Mouse (Mus musculus): ENCODE measurements around the gene Dvl1. TPM values are rescaled to one million over a fixed set of nuclear protein-coding genes. Genes with fewer than 3 reads are reported as not detected.

Gene Dvl1
- polyA plus RNA-seq, 1 experiment, result 29.5 TPM

DNA sequence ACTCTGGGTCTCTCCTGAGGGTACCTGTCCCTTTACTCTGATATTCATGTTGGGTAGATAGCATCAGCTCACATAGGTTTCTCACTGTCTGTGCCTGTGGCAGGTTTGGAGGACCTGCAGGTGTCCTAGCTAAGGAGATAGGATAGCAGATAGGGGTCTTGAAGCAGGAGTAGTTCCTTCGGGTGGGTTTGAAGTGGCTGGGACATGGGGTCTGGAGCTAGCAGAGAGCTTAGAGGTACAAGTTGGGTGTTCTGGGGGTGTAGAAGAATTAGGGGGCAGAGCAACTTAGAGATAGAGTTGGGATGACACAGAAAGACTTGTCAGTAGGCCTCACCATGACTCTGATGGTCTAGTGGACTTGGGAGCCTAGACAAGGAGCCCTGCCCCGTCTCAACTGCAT lies 2.2 kb downstream of the Dvl1 start:
- Histone ChIP-seq H3K4me3 (replicated peaks) (peak overlapping the region; percentile 38), H3K27me3 (replicated peaks) (no peaks in the 10 kb centered on the region), H3K36me3 (replicated peaks; ENCODE audit: low read length) (peaks cover 20% of the 10 kb centered on the region), H3K9me3 (no peaks in the 10 kb centered on the region), H3K4me1 (peaks cover 69% of the 10 kb centered on the region)
- TF ChIP-seq GATA1 (IDR thresholded peaks at IDR 0.05; ENCODE audit: borderline replicate concordance, low read length), result no peak
- no peak for TF ChIP-seq FLI1 (IDR thresholded peaks at IDR 0.05; ENCODE audit: low read length)

DNA sequence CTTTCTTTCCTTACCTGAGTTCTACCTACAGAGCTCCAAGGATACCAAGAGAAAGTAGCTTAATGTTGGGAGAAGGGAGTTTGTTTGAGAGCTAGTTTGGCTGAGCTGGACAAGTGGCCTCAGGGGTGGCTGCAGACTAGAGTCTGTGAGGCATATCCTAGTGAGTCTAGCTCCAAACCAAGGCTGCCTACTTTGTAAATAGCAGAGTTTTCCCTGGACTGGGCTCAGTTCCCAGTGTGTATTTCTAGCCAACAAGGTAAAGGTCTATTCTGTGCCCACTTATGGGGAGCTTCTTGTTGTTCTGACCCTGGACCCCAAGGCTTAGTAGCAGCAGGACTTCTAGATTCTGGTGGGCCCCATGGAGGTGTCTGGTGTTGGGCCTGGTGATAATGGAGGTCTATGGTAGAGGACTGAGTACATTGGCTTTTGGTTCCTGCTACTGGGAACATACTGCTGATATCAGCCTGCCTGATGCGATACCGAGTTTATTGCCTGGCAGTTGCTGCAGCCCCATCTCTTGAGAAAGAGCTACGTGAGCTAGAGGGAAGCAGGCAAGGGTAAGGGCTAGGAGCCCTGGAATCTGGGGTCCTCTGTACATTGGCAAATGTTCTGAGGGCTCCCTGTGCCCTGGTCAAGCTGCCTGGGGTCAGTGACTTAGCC lies 2.7 kb downstream of the Dvl1 start:
- Histone ChIP-seq H3K4me3 (replicated peaks) (peak overlapping the region; percentile 38), H3K9me3 (no peaks in the 10 kb centered on the region), H3K4me1 (peaks cover 69% of the 10 kb centered on the region), H3K36me3 (replicated peaks; ENCODE audit: low read length) (peaks cover 25% of the 10 kb centered on the region), H3K27me3 (replicated peaks) (no peaks in the 10 kb centered on the region)
- TF ChIP-seq GATA1 (IDR thresholded peaks at IDR 0.05; ENCODE audit: borderline replicate concordance, low read length), result no peak
- no peak for TF ChIP-seq FLI1 (IDR thresholded peaks at IDR 0.05; ENCODE audit: low read length)

DNA sequence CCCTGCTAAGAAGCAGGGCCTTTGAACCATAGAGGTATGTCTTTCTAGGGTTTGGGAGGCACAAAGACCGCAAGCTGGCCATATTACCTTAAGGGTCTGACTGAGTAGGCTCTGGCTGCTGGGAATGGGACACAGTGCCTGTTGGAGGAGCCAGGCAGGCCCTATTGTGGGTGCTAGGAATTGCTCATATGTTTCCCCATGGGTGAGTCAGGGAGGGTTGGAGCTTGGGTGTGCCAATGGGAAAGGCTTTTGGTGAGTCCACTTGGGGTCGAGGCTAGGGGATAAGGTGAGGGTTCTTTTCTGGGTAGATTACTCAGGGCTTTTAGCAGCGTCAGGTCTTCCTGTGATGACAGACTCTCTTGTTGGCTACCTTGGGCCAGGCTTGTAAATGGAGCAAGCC lies 4.2 kb downstream of the Dvl1 start:
- TF ChIP-seq FLI1 (IDR thresholded peaks at IDR 0.05; ENCODE audit: low read length) (no peak), GATA1 (IDR thresholded peaks at IDR 0.05; ENCODE audit: borderline replicate concordance, low read length) (no peak)
- Histone ChIP-seq H3K9me3 (no peaks in the 10 kb centered on the region), H3K4me1 (peaks cover 74% of the 10 kb centered on the region), H3K27me3 (replicated peaks) (no peaks in the 10 kb centered on the region), H3K4me3 (replicated peaks) (no peak overlapping the region), H3K36me3 (replicated peaks; ENCODE audit: low read length) (peaks cover 40% of the 10 kb centered on the region)

DNA sequence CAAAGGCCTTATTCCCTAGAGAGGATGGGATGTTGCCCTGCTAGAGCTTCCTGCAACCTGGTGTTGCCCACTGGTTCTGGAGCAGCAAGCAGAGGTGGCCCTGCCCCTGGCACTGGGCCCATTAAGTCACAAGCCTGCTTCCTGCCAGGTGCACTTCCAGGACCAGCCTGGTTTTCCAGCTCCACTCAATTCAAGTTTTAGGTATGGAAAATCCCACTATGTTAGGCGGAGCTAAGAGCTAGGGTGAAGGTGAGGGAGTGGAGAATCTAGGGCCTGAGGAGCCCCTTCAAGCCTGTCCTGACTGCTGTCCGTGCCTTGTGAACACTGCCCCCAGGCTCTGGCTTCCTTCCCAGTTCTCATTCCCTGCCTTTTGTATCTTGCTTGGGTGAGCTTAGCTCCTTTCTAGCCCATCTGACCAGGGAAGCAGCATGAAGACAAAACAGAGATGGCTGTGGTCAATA lies 4.8 kb downstream of the Dvl1 start:
- Histone ChIP-seq H3K4me1 (peaks cover 72% of the 10 kb centered on the region), H3K36me3 (replicated peaks; ENCODE audit: low read length) (peaks cover 46% of the 10 kb centered on the region)
- TF ChIP-seq GATA1 (IDR thresholded peaks at IDR 0.05; ENCODE audit: borderline replicate concordance, low read length) (no peak), FLI1 (IDR thresholded peaks at IDR 0.05; ENCODE audit: low read length) (no peak)

DNA sequence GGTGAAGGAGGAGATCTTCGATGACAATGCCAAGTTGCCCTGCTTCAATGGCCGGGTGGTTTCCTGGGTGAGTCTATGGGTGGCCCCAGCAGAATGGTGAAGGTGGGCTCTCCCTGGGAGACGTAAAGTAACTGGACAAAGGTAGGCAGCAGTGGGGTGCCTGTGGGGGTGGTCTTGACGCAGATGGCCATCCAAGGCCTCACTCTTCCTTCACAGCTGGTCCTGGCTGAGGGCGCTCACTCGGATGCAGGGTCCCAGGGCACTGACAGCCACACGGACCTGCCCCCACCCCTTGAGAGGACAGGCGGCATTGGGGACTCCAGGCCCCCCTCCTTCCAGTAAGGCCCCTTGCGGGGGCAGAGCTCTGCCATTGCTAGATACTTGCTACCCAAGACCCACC lies 6.2 kb downstream of the Dvl1 start:
- H3K4me1 ChIP-seq, result peaks cover 63% of the 10 kb centered on the region
- no peaks in the 10 kb centered on the region for H3K9me3 ChIP-seq
- no peaks in the 10 kb centered on the region for H3K27me3 ChIP-seq (replicated peaks)
- peaks cover 60% of the 10 kb centered on the region for H3K36me3 ChIP-seq (replicated peaks; ENCODE audit: low read length)
- TF ChIP-seq FLI1 (IDR thresholded peaks at IDR 0.05; ENCODE audit: low read length) (no peak), GATA1 (IDR thresholded peaks at IDR 0.05; ENCODE audit: borderline replicate concordance, low read length) (no peak)
- no peak overlapping the region for H3K4me3 ChIP-seq (replicated peaks)

More for the DNA sequence above, 4.8 kb downstream of the Dvl1 start:
- Histone ChIP-seq H3K4me3 (replicated peaks) (no peak overlapping the region), H3K27me3 (replicated peaks) (no peaks in the 10 kb centered on the region), H3K9me3 (no peaks in the 10 kb centered on the region)

DNA sequence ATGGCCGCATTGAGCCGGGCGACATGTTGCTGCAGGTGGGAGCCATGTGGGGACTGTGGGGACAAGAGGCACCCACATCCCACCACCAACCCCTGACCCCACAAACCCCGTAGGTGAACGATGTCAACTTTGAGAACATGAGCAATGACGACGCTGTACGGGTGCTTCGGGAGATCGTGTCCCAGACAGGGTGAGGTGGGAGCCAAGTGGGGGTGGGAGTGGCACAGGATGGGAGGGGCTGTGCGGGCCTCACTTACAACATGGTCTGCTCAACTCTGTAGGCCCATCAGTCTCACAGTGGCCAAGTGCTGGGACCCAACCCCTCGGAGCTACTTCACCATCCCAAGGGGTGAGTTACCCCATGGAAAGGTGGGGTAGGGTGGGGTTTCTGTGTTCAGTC lies 7.8 kb downstream of the Dvl1 start:
- Histone ChIP-seq H3K4me3 (replicated peaks) (no peak overlapping the region), H3K4me1 (peaks cover 47% of the 10 kb centered on the region), H3K36me3 (replicated peaks; ENCODE audit: low read length) (peaks cover 76% of the 10 kb centered on the region), H3K27me3 (replicated peaks) (no peaks in the 10 kb centered on the region), H3K9me3 (no peaks in the 10 kb centered on the region)
- TF ChIP-seq GATA1 (IDR thresholded peaks at IDR 0.05; ENCODE audit: borderline replicate concordance, low read length) (no peak), FLI1 (IDR thresholded peaks at IDR 0.05; ENCODE audit: low read length) (no peak)

DNA sequence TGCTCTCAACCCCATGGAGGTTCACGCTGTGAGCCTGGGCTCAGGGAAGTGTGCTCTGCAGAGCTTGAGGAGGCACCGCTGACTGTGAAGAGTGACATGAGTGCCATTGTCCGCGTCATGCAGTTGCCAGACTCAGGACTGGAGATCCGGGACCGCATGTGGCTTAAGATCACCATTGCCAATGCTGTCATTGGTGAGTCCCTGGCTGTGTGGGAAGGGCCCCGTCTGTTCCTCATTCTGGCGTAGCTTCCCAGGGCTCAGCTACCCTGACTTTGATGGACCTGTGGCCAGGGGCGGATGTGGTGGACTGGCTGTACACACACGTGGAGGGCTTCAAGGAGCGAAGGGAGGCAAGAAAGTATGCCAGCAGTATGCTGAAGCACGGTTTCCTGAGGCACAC lies 8.9 kb downstream of the Dvl1 start:
- Histone ChIP-seq H3K36me3 (replicated peaks; ENCODE audit: low read length) (peaks cover 84% of the 10 kb centered on the region), H3K4me3 (replicated peaks) (no peak overlapping the region)
- no peak for TF ChIP-seq FLI1 (IDR thresholded peaks at IDR 0.05; ENCODE audit: low read length)
- TF ChIP-seq GATA1 (IDR thresholded peaks at IDR 0.05; ENCODE audit: borderline replicate concordance, low read length), result no peak

DNA sequence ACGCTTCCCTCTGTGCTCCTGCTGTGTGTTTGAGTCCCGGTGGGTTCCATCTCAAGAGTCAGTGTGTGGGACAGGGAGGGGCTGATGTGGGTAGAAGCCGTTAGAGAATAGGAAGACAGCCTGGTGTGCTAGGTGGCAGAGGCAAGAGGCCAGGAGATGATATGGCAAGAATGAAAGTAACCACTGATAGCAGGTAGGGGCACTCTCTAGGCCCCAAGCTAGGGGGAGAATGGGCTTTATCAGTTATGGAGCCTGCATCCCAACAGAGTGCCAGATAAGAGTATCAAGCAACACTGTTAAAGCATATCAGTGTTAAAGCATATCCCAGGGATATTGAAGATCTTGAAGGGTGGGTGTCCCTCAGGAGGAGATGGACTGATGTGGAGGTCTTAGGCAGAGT lies 9.7 kb downstream of the Dvl1 start:
- H3K36me3 ChIP-seq (replicated peaks; ENCODE audit: low read length), result peaks cover 89% of the 10 kb centered on the region
- H3K9me3 ChIP-seq, result no peaks in the 10 kb centered on the region
- no peak overlapping the region for H3K4me3 ChIP-seq (replicated peaks)
- H3K4me1 ChIP-seq, result peaks cover 28% of the 10 kb centered on the region
- H3K27me3 ChIP-seq (replicated peaks), result no peaks in the 10 kb centered on the region
- TF ChIP-seq FLI1 (IDR thresholded peaks at IDR 0.05; ENCODE audit: low read length) (no peak), GATA1 (IDR thresholded peaks at IDR 0.05; ENCODE audit: borderline replicate concordance, low read length) (no peak)

More for the DNA sequence above, 8.9 kb downstream of the Dvl1 start:
- Histone ChIP-seq H3K4me1 (peaks cover 36% of the 10 kb centered on the region), H3K27me3 (replicated peaks) (no peaks in the 10 kb centered on the region), H3K9me3 (no peaks in the 10 kb centered on the region)

DNA sequence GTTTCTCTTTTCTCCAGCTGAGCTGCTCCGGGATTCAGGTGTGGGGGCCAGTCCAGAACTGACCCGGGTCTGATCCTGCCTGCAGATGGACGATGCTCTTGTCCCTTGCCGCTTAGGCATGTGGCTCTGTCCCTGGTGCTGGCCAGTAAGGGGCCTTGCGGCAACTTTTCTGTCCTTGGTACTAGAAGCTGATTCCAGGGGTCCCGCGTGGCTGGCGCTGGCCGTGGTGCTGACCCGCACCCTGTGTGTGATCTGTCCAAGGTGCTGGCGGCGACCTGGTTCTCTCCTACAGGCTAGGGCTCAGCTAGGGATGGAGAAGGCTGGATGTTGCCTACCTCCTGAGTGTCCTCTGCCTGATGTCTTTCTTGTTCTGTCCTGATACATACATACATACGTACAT lies 12.1 kb downstream of the Dvl1 start:
- no peaks in the 10 kb centered on the region for H3K27me3 ChIP-seq (replicated peaks)
- H3K9me3 ChIP-seq, result no peaks in the 10 kb centered on the region
- no peak for TF ChIP-seq FLI1 (IDR thresholded peaks at IDR 0.05; ENCODE audit: low read length)
- TF ChIP-seq GATA1 (IDR thresholded peaks at IDR 0.05; ENCODE audit: borderline replicate concordance, low read length), result no peak
- no peak overlapping the region for H3K4me3 ChIP-seq (replicated peaks)
- peaks cover 100% of the 10 kb centered on the region for H3K36me3 ChIP-seq (replicated peaks; ENCODE audit: low read length)
- H3K4me1 ChIP-seq, result peaks cover 10% of the 10 kb centered on the region; the same call in 1 of the 2 replicates

DNA sequence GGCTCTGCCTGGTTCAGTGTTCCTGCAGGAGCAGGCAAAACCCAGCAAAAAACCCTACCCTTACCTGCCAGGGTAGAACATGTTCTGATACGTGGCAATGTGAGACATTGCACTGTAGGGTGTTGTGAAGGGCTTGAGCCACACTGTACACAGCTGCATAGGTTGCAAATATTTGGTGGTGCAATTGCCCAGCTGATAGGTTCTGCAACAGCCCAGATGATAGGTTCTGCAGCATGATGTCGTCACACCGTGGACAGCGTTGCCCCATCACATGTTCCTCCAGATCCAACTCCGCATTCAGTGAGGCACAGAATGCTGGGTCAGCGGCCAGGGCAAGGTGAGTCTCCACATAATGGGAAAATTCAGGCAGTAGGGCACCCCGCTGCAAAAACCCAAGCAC lies 14.6 kb downstream of the Dvl1 start:
- Histone ChIP-seq H3K36me3 (replicated peaks; ENCODE audit: low read length) (peaks cover 100% of the 10 kb centered on the region), H3K27me3 (replicated peaks) (no peaks in the 10 kb centered on the region), H3K4me3 (replicated peaks) (no peak overlapping the region), H3K9me3 (no peaks in the 10 kb centered on the region), H3K4me1 (peaks cover 13% of the 10 kb centered on the region)
- TF ChIP-seq FLI1 (IDR thresholded peaks at IDR 0.05; ENCODE audit: low read length), result no peak
- no peak for TF ChIP-seq GATA1 (IDR thresholded peaks at IDR 0.05; ENCODE audit: borderline replicate concordance, low read length)

All from megakaryocyte, embryonic 14.5 days (primary cell).